ENCODE assay signal across 13 mouse cellular contexts in the genomic region with DNA sequence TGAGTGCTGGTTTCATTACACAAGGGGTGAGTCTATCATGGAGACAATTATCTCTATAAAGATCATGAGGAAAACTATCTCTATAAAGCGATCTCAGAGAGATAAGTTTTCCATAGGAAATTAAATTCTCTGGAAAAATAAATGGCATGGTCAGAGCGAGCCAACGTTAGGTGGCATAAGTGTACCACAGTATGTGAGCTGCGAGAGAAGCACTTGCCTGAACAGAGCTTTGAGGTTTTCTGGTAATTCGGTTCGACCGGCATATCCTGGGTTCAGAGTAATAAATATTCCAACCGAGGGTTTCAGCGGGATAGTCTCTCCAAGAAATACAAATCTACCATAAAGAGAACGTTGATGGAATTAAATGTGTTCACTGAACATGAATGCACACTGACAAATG.
DNase-seq lines count a peak whose midpoint lies in the region; ATAC-seq lines count a peak whose summit lies in the region.
"Had no signal": no experiment of that assay in that cellular context is flagged by ENCODE, and none has a peak within 500 bp of the region (broad histone marks: within the 10 kb centered on the region; RNA-seq: fewer than 3 reads in every experiment).

No protein-coding gene starts in this region.

- H3K27me3 ChIP-seq in hindbrain, embryonic 14.5 days (ENCODE audit: control insufficient read depth, insufficient read depth, low read length) = no peaks in the 10 kb centered on the region
- H3K27me3 ChIP-seq in hindbrain, embryonic 12.5 days = no peaks in the 10 kb centered on the region
- no peaks in the 10 kb centered on the region for H3K27me3 ChIP-seq in midbrain, embryonic 15.5 days (replicated peaks)
- H3K27me3 ChIP-seq in midbrain, embryonic 10.5 days (ENCODE audit: low read depth, poor library complexity, severe bottlenecking) = no peaks in the 10 kb centered on the region
- H3K27me3 ChIP-seq: embryonic facial prominence, embryonic 13.5 days had no signal

- no peaks in the 10 kb centered on the region for H3K36me3 ChIP-seq in hindbrain, embryonic 14.5 days (replicated peaks; ENCODE audit: control insufficient read depth, insufficient read depth)
- H3K36me3 ChIP-seq in hindbrain, embryonic 12.5 days = no peaks in the 10 kb centered on the region
- H3K36me3 ChIP-seq in midbrain, embryonic 15.5 days (replicated peaks) = no peaks in the 10 kb centered on the region
- H3K36me3 ChIP-seq in midbrain, embryonic 10.5 days = no peaks in the 10 kb centered on the region
- H3K36me3 ChIP-seq: embryonic facial prominence, embryonic 13.5 days had no signal

- H3K4me3 ChIP-seq in hindbrain, embryonic 14.5 days (replicated peaks; ENCODE audit: low read length) = no peak overlapping the region
- H3K4me3 ChIP-seq in hindbrain, embryonic 12.5 days = no peak overlapping the region
- no peak overlapping the region for H3K4me3 ChIP-seq in midbrain, embryonic 15.5 days
- no peak overlapping the region for H3K4me3 ChIP-seq in midbrain, embryonic 10.5 days
- H3K4me3 ChIP-seq: embryonic facial prominence, embryonic 13.5 days had no signal

- WGBS in hindbrain, embryonic 14.5 days = 67% methylated on average over 10 of the region's 10 CpGs
- WGBS in hindbrain, embryonic 12.5 days = 75% methylated on average over 10 of the region's 10 CpGs
- 62% methylated on average over 10 of the region's 10 CpGs for WGBS in midbrain, embryonic 15.5 days
- 83% methylated on average over 10 of the region's 10 CpGs for WGBS in midbrain, embryonic 10.5 days

- peak; percentile 29 for DNase-seq in hindbrain, embryonic 14.5 days (ENCODE audit: low spot score)
- DNase-seq in midbrain, embryonic 10.5 days (ENCODE audit: low spot score) = no peak
- peak; percentile 42 to 53 for DNase-seq in cerebellum, postnatal 14 days
- DNase-seq in right cerebral cortex, postnatal 14 days = peak; percentile 17
- DNase-seq in urinary bladder, postnatal 10 days (ENCODE audit: low spot score) = no peak
- DNase-seq: adrenal gland, adult 8-10 months; heart, adult 18-20 months; lung, adult 18-20 months had no signal

- H3K9me3 ChIP-seq in hindbrain, embryonic 14.5 days (ENCODE audit: control insufficient read depth, low read length) = no peaks in the 10 kb centered on the region
- H3K9me3 ChIP-seq in hindbrain, embryonic 12.5 days (replicated peaks) = no peaks in the 10 kb centered on the region
- no peaks in the 10 kb centered on the region for H3K9me3 ChIP-seq in midbrain, embryonic 15.5 days
- H3K9me3 ChIP-seq in midbrain, embryonic 10.5 days (replicated peaks) = no peaks in the 10 kb centered on the region
- H3K9me3 ChIP-seq: embryonic facial prominence, embryonic 13.5 days had no signal

- H3K4me2 ChIP-seq in hindbrain, embryonic 14.5 days (replicated peaks) = no peak overlapping the region
- H3K4me2 ChIP-seq in hindbrain, embryonic 12.5 days (replicated peaks) = no peak overlapping the region
- H3K4me2 ChIP-seq in midbrain, embryonic 15.5 days = no peak overlapping the region
- H3K4me2 ChIP-seq: embryonic facial prominence, embryonic 13.5 days had no signal

- no peak overlapping the region for H3K9ac ChIP-seq in hindbrain, embryonic 14.5 days
- no peak overlapping the region for H3K9ac ChIP-seq in hindbrain, embryonic 12.5 days
- no peak overlapping the region for H3K9ac ChIP-seq in midbrain, embryonic 15.5 days
- H3K9ac ChIP-seq: embryonic facial prominence, embryonic 13.5 days had no signal

- ATAC-seq in hindbrain, embryonic 14.5 days (ENCODE audit: low FRiP score) = no peak
- ATAC-seq in hindbrain, embryonic 12.5 days (ENCODE audit: low FRiP score) = no peak
- ATAC-seq in midbrain, embryonic 15.5 days (replicated peaks) = 0 out of 2 replicates have a peak, but pooled peaks have one; percentile 52
- no peak for ATAC-seq in activated CD4-positive, CD25-positive, alpha-beta regulatory T cell, adult 4 months
- ATAC-seq: intestine, embryonic 16.5 days had no signal

- H3K27ac ChIP-seq in hindbrain, embryonic 14.5 days = no peak overlapping the region
- no peak overlapping the region for H3K27ac ChIP-seq in hindbrain, embryonic 12.5 days
- no peak overlapping the region for H3K27ac ChIP-seq in midbrain, embryonic 15.5 days
- H3K27ac ChIP-seq in midbrain, embryonic 10.5 days (replicated peaks) = no peak overlapping the region
- H3K27ac ChIP-seq: embryonic facial prominence, embryonic 13.5 days had no signal

- no peaks in the 10 kb centered on the region for H3K4me1 ChIP-seq in hindbrain, embryonic 14.5 days (replicated peaks; ENCODE audit: control insufficient read depth, insufficient read depth, low read length)
- H3K4me1 ChIP-seq in hindbrain, embryonic 12.5 days = no peaks in the 10 kb centered on the region
- H3K4me1 ChIP-seq in midbrain, embryonic 15.5 days = no peaks in the 10 kb centered on the region
- H3K4me1 ChIP-seq in midbrain, embryonic 10.5 days = 0 out of 2 replicates have a peak, but pooled peaks cover 5% of the 10 kb centered on the region
- H3K4me1 ChIP-seq: embryonic facial prominence, embryonic 13.5 days had no signal

Comparison
In these comparisons a context has a peak if more than half of its experiments do, and no peak if none do; other contexts are left out.
1. DNase-seq: peak in hindbrain, embryonic 14.5 days (single experiment), cerebellum, postnatal 14 days (2 of 2) and right cerebral cortex, postnatal 14 days (single experiment); none in midbrain, embryonic 10.5 days (single experiment) and urinary bladder, postnatal 10 days (single experiment).